Mouse (Mus musculus) gastrocnemius, adult 2 months (tissue): Measurements from ENCODE around the gene Lrriq4. TPM values are rescaled to one million over a fixed set of nuclear protein-coding genes. Genes with fewer than 3 reads are reported as not detected.
"Not testable (repeated sequence)": the region's sequence is repeated elsewhere in the genome, so short reads cannot be mapped to it uniquely, and the experiment has no call there.

Experiments
- DNase-seq: peaks from one replicate; pipeline ENCODE4 v3.0.0; 2022
- H3K27ac ChIP-seq: fragments of 200-600 bp; 2 replicates; pipeline ENCODE4 v1.8.1; 2022; ENCODE audit warnings: mild to moderate bottlenecking
- H3K4me3 ChIP-seq: fragments of 200-600 bp; 2 replicates; pipeline ENCODE4 v1.8.1; 2022; ENCODE audit warnings: mild to moderate bottlenecking, moderate library complexity
- CTCF ChIP-seq: fragments of 200-600 bp; IDR thresholded peaks from 2 replicates; pipeline ENCODE4 v1.8.1; 2022; ENCODE audit warnings: antibody characterized with exemption, mild to moderate bottlenecking, moderate library complexity
- intact Hi-C: fragments of 180-260 bp; cut with DNase I; formaldehyde crosslinking; loops from one replicate; pipeline ENCODE4 v1.15.1; 2025
- total RNA-seq, 2 experiments: library from RNA; stranded (reverse); gene quantifications; 2 replicates each; pipeline ENCODE4 v1.2.3; 2021

Gene Lrriq4
- total RNA-seq, 2 experiments from 2014 or later, result not detected

GRCm38 (mm10) chr3:30697891-30698290 is 53.6 kb downstream of the Lrriq4 start:
- no peak for TF ChIP-seq CTCF
- Histone ChIP-seq H3K4me3 (no peak overlapping the region), H3K27ac (no peak overlapping the region)
- no peak for DNase-seq
- intact Hi-C loops, result loop anchor here (2.0 to 10.0 kb wide), 3 partner anchors 95 to 277 kb away; partner anchors contain the start of gene Sec62

- intact Hi-C loops, result loop anchor here (10.0 kb wide), 1 partner anchor 195 kb away; no protein-coding TSS in a partner anchor
- H3K4me3 ChIP-seq, H3K27ac ChIP-seq, DNase-seq: not testable (repeated sequence)
Observed at GRCm38 (mm10) chr3:30699711-30700505, 55.6 kb downstream of the Lrriq4 start, which contains the start of gene Lrrc31. Lrrc31 (minus strand) TSS chr3:30699843.

- no peak for TF ChIP-seq CTCF
- intact Hi-C loops, result no loop called here
Observed at GRCm38 (mm10) chr3:30705977-30706376, 61.7 kb downstream of the Lrriq4 start.

GRCm38 (mm10) chr3:30706614-30707276 is 62.4 kb downstream of the Lrriq4 start:
- Histone ChIP-seq H3K4me3 (no peak overlapping the region), H3K27ac (no peak overlapping the region)
- intact Hi-C loops, result no loop called here
- TF ChIP-seq CTCF, result no peak
- DNase-seq, result no peak

More at GRCm38 (mm10) chr3:30705977-30706376, 61.7 kb downstream of the Lrriq4 start:
- Histone ChIP-seq H3K4me3 (no peak overlapping the region), H3K27ac (no peak overlapping the region)
- DNase-seq, result no peak

- no peak for DNase-seq
- TF ChIP-seq CTCF, result no peak
- intact Hi-C loops, result no loop called here
- Histone ChIP-seq H3K27ac (no peak overlapping the region), H3K4me3 (no peak overlapping the region)
Observed at GRCm38 (mm10) chr3:30710191-30710590, 65.9 kb downstream of the Lrriq4 start.

GRCm38 (mm10) chr3:30713334-30713733 is 69.0 kb downstream of the Lrriq4 start:
- no peak for DNase-seq
- intact Hi-C loops, result no loop called here
- no peak overlapping the region for H3K4me3 ChIP-seq

GRCm38 (mm10) chr3:30718649-30719048 is 74.3 kb downstream of the Lrriq4 start:
- no peak overlapping the region for H3K4me3 ChIP-seq
- TF ChIP-seq CTCF, result no peak
- DNase-seq, result no peak
- H3K27ac ChIP-seq, result no peak overlapping the region
- intact Hi-C loops, result no loop called here

More at GRCm38 (mm10) chr3:30713334-30713733, 69.0 kb downstream of the Lrriq4 start:
- H3K27ac ChIP-seq, result no peak overlapping the region
- no peak for TF ChIP-seq CTCF

Other genes starting within 250 kb of the Lrriq4 start
- gene Mecom, start 96.5 kb upstream of the Lrriq4 start, total RNA-seq, result 1 to 10 TPM; 5.8 to 6.9 TPM
- gene Actrt3, start 44.6 kb upstream of the Lrriq4 start, total RNA-seq, result not detected
- 10 to 100 TPM; 12.8 to 12.9 TPM for gene Mynn, start 42.4 kb upstream of the Lrriq4 start, total RNA-seq
- not detected for gene Lrrc34, start 3.4 kb downstream of the Lrriq4 start, total RNA-seq
- not detected for gene Lrrc31, start 55.3 kb downstream of the Lrriq4 start, total RNA-seq
- gene Samd7, start 101.8 kb downstream of the Lrriq4 start, total RNA-seq, result not detected
- 10 to 100 TPM; 32.2 to 33.7 TPM for gene Sec62, start 148.4 kb downstream of the Lrriq4 start, total RNA-seq
- under 1 TPM; 0.22 to 0.33 TPM for gene Gpr160, start 211.4 kb downstream of the Lrriq4 start, total RNA-seq